Mouse (Mus musculus): ENCODE data around the gene Vav3.

Gene Vav3

DNA sequence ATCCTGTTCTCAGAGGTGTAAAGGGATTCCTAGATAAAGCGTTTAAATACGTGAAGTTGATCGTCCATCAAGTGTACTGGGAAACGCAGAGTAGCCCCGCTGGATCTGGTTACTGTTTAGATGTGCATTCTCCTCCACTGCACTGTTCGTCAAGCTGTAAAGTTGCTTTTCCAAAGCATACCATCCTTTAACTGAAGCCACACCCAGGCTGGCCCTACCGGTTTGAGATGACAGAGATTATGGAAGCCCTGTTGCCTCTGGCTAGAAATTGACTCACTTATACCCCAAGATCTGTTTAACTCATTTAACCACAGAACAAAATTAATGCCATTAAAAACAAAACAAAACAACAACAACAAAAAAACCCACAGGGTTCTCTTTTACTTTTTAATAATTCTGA, 238.5 kb downstream of the Vav3 start:
- DNase-seq (ENCODE audit: low read depth, low spot score) = no peak
- Histone ChIP-seq H3K27me3 (ENCODE audit: control insufficient read depth, insufficient read depth, low read length, poor library complexity, severe bottlenecking) (no peaks in the 10 kb centered on the region), H3K36me3 (ENCODE audit: control insufficient read depth, insufficient read depth, low read length, poor library complexity, severe bottlenecking) (no peaks in the 10 kb centered on the region)

GRCm38 (mm10) chr3:109585946-109586345, 245.5 kb downstream of the Vav3 start:
- Histone ChIP-seq H3K36me3 (ENCODE audit: control insufficient read depth, insufficient read depth, low read length, poor library complexity, severe bottlenecking) (0 out of 2 replicates have a peak, but pooled peaks cover 2% of the 10 kb centered on the region), H3K27me3 (ENCODE audit: control insufficient read depth, insufficient read depth, low read length, poor library complexity, severe bottlenecking) (no peaks in the 10 kb centered on the region)
- DNase-seq (ENCODE audit: low read depth, low spot score) = no peak

DNA sequence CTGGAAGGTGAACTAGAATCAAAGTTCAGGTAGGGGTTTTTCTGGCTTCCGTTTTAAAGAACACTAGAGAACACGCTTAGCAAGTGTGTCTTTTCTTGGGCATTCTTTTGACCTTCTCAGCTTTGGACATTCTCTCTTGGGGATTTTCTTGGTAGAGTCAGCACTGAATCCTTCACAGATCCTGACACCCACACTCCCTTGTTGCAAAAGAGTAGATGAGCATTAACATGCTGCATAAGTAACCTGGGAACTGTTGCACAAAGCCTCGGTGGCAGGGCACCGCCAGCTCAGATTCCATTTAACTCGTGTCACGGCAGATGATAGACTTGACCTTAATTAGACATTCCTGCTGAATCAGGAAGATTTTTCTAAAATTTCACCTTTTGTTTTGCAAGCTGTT, 252.5 kb downstream of the Vav3 start:
- no peak for DNase-seq (ENCODE audit: low read depth, low spot score)
- H3K27me3 ChIP-seq (ENCODE audit: control insufficient read depth, insufficient read depth, low read length, poor library complexity, severe bottlenecking) = no peaks in the 10 kb centered on the region
- H3K36me3 ChIP-seq (ENCODE audit: control insufficient read depth, insufficient read depth, low read length, poor library complexity, severe bottlenecking) = no peaks in the 10 kb centered on the region

DNA sequence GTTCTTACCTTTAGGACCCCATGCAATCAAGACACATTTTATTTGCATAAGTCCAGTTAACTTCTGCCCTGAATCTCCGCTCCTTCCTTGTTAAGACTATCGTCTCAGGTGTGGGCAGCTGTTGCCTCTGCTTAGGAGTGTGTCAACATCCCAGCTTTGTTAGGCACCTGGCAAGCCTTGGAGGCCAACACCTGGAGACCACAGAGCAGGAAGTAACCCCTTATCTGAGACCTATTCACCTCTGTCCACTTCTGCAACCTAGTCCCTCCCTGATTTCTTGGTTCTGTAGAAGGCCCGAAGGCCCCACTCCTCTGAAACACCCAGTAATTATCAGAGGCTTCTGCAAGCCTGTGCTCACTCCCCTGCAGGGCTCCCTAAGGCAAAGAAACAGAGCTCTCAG, 255.6 kb downstream of the Vav3 start:
- Histone ChIP-seq H3K36me3 (ENCODE audit: control insufficient read depth, insufficient read depth, low read length, poor library complexity, severe bottlenecking) (no peaks in the 10 kb centered on the region), H3K27me3 (ENCODE audit: control insufficient read depth, insufficient read depth, low read length, poor library complexity, severe bottlenecking) (no peaks in the 10 kb centered on the region)
- no peak for DNase-seq (ENCODE audit: low read depth, low spot score)

- Histone ChIP-seq H3K27me3 (ENCODE audit: control insufficient read depth, insufficient read depth, low read length, poor library complexity, severe bottlenecking) (no peaks in the 10 kb centered on the region), H3K36me3 (ENCODE audit: control insufficient read depth, insufficient read depth, low read length, poor library complexity, severe bottlenecking) (no peaks in the 10 kb centered on the region)
- no peak for DNase-seq (ENCODE audit: low read depth, low spot score)
These were observed 260.4 kb downstream of the Vav3 start for GRCm38 (mm10) chr3:109600699-109601451.

DNA sequence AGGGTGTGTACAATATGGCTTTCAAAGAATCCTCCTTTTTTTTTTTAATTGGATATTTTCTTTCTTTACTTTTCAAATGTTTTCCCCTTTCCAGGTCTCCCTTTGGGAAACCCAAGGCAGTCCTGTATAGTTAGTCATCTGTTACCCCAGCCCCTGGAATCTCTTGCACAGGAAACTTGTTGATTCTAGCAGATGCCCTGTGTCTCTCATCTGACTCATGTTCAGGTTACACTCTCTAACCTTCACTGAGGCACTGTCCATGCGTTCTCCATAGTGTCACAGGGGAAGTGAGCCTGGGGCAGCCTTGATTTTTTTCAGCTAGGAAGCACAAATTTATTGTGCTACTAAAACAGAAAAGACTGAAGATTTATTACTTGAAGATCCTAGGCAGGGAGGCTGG, 262.3 kb downstream of the Vav3 start:
- no peak for DNase-seq (ENCODE audit: low read depth, low spot score)
- Histone ChIP-seq H3K36me3 (ENCODE audit: control insufficient read depth, insufficient read depth, low read length, poor library complexity, severe bottlenecking) (no peaks in the 10 kb centered on the region), H3K27me3 (ENCODE audit: control insufficient read depth, insufficient read depth, low read length, poor library complexity, severe bottlenecking) (no peaks in the 10 kb centered on the region)

DNA sequence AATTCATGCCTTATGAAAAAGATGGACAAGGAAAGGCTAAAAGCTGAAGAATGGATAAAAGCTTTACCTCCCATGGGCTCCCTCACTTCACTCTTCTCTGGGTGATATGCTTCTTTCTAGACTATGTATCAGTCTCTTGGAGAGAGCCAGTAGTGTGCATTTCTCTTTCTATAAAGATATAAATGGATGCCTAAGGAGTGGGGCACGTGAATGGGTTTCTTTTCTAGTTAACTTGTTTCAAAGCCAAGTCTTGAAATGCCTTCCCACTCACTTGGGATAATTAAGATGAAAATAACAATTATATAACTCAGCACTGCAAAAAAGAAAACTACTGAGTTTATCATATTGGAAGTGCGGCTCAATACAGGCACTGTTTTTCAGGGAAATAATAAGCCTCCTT, 265.7 kb downstream of the Vav3 start:
- Histone ChIP-seq H3K36me3 (ENCODE audit: control insufficient read depth, insufficient read depth, low read length, poor library complexity, severe bottlenecking) (no peaks in the 10 kb centered on the region), H3K27me3 (ENCODE audit: control insufficient read depth, insufficient read depth, low read length, poor library complexity, severe bottlenecking) (no peaks in the 10 kb centered on the region)
- no peak for DNase-seq (ENCODE audit: low read depth, low spot score)

DNA sequence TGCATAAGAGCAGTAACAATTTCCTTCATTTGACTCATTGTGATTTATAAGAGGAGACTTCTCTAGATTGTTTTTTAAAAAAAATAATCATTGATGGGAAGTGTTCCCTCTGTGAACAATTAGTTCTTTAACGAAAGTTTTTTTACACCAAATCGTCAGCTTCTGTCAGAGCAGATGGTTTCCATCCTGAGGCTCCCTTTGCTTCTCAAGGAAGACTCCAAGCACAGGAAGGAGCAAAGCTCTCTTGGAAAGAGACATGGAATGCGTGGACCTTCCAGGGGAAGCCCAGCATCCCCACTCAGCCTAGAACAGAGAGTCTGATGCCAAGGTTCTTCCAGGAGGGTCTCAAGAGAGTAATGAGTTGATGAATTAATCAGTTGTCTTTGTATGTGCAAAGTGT, 281.3 kb downstream of the Vav3 start:
- no peak for DNase-seq (ENCODE audit: low read depth, low spot score)
- H3K36me3 ChIP-seq (ENCODE audit: control insufficient read depth, insufficient read depth, low read length, poor library complexity, severe bottlenecking) = no peaks in the 10 kb centered on the region
- H3K27me3 ChIP-seq (ENCODE audit: control insufficient read depth, insufficient read depth, low read length, poor library complexity, severe bottlenecking) = no peaks in the 10 kb centered on the region

- H3K27me3 ChIP-seq (ENCODE audit: control insufficient read depth, insufficient read depth, low read length, poor library complexity, severe bottlenecking) = no peaks in the 10 kb centered on the region
- no peaks in the 10 kb centered on the region for H3K36me3 ChIP-seq (ENCODE audit: control insufficient read depth, insufficient read depth, low read length, poor library complexity, severe bottlenecking)
- DNase-seq (ENCODE audit: low read depth, low spot score) = no peak
These were observed 281.9 kb downstream of the Vav3 start for GRCm38 (mm10) chr3:109622361-109622760.

DNA sequence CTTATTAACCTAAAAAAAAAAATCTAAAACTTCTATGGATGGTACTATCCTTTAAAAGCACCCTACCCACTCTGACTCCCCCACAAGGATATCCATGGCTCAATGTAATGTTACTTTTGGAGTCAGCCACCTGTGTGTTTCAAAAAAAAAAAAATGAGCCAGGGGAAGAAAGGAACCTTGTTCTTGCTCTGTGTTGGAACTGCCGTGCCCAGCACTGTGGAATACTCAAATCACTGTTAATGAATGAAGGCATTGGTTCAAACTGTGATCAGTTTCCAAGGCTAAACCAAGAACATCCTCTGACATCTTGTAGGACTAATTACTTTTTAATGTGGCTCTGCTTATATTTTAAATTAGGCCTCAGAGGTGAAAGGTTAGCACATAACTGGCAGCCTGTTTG, 282.4 kb downstream of the Vav3 start:
- Histone ChIP-seq H3K36me3 (ENCODE audit: control insufficient read depth, insufficient read depth, low read length, poor library complexity, severe bottlenecking) (no peaks in the 10 kb centered on the region), H3K27me3 (ENCODE audit: control insufficient read depth, insufficient read depth, low read length, poor library complexity, severe bottlenecking) (no peaks in the 10 kb centered on the region)
- no peak for DNase-seq (ENCODE audit: low read depth, low spot score)

DNA sequence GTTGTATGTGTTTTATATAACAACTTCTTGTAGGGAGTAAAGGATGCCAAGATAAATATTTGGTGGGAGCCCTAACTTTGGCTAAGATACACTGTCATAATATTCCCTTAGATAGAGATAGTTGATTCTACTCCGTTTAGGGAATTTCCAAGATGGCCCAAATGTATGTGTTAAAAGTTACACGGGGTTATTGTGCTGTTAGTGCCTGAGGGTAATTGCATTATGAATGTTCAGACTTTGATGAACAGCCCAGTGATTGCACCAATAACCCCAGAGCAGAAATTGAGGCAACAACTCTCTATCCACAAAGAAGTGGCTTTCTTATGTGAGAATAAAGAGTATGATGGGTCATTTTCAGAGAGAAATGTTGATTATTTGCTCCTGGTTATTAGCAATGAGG, 283.3 kb downstream of the Vav3 start:
- Histone ChIP-seq H3K36me3 (ENCODE audit: control insufficient read depth, insufficient read depth, low read length, poor library complexity, severe bottlenecking) (no peaks in the 10 kb centered on the region), H3K27me3 (ENCODE audit: control insufficient read depth, insufficient read depth, low read length, poor library complexity, severe bottlenecking) (no peaks in the 10 kb centered on the region)
- no peak for DNase-seq (ENCODE audit: low read depth, low spot score)

- Histone ChIP-seq H3K27me3 (ENCODE audit: control insufficient read depth, insufficient read depth, low read length, poor library complexity, severe bottlenecking) (no peaks in the 10 kb centered on the region), H3K36me3 (ENCODE audit: control insufficient read depth, insufficient read depth, low read length, poor library complexity, severe bottlenecking) (no peaks in the 10 kb centered on the region)
- no peak for DNase-seq (ENCODE audit: low read depth, low spot score)
These were observed 295.6 kb downstream of the Vav3 start for GRCm38 (mm10) chr3:109636045-109636444.

- H3K36me3 ChIP-seq (ENCODE audit: control insufficient read depth, insufficient read depth, low read length, poor library complexity, severe bottlenecking) = no peaks in the 10 kb centered on the region
- no peak for DNase-seq (ENCODE audit: low read depth, low spot score)
- H3K27me3 ChIP-seq (ENCODE audit: control insufficient read depth, insufficient read depth, low read length, poor library complexity, severe bottlenecking) = no peaks in the 10 kb centered on the region
These were observed 298.9 kb downstream of the Vav3 start for GRCm38 (mm10) chr3:109639386-109639785.

DNA sequence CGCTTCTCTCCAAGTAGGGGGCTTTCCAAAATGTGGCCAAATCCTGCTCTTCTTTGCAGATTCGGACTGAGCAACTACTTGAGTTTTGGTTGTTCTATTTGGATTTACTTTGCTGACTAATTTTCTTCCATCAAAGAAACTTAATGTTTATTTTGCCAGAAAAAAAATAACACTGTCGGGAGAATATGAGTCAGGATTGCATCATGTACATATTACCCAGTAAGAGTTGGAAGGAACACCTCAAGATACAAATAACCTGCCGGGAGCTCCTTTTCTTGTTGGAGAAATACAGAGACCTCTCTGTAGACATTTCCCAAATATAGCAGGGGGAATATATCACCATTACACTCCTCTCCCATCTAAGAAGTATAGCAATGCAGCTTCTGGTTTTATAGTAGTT, 300.3 kb downstream of the Vav3 start:
- no peaks in the 10 kb centered on the region for H3K27me3 ChIP-seq (ENCODE audit: control insufficient read depth, insufficient read depth, low read length, poor library complexity, severe bottlenecking)
- no peak for DNase-seq (ENCODE audit: low read depth, low spot score)
- H3K36me3 ChIP-seq (ENCODE audit: control insufficient read depth, insufficient read depth, low read length, poor library complexity, severe bottlenecking) = no peaks in the 10 kb centered on the region

- no peak for DNase-seq (ENCODE audit: low read depth, low spot score)
- H3K36me3 ChIP-seq (ENCODE audit: control insufficient read depth, insufficient read depth, low read length, poor library complexity, severe bottlenecking) = no peaks in the 10 kb centered on the region
- no peaks in the 10 kb centered on the region for H3K27me3 ChIP-seq (ENCODE audit: control insufficient read depth, insufficient read depth, low read length, poor library complexity, severe bottlenecking)
These were observed 307.8 kb downstream of the Vav3 start for GRCm38 (mm10) chr3:109648242-109648641.

GRCm38 (mm10) chr3:109651479-109651878, 311.0 kb downstream of the Vav3 start:
- Histone ChIP-seq H3K27me3 (ENCODE audit: control insufficient read depth, insufficient read depth, low read length, poor library complexity, severe bottlenecking) (no peaks in the 10 kb centered on the region), H3K36me3 (ENCODE audit: control insufficient read depth, insufficient read depth, low read length, poor library complexity, severe bottlenecking) (no peaks in the 10 kb centered on the region)
- no peak for DNase-seq (ENCODE audit: low read depth, low spot score)
